Mouse (Mus musculus): ENCODE results near the gene Dusp14.

Dusp14 gene

DNA sequence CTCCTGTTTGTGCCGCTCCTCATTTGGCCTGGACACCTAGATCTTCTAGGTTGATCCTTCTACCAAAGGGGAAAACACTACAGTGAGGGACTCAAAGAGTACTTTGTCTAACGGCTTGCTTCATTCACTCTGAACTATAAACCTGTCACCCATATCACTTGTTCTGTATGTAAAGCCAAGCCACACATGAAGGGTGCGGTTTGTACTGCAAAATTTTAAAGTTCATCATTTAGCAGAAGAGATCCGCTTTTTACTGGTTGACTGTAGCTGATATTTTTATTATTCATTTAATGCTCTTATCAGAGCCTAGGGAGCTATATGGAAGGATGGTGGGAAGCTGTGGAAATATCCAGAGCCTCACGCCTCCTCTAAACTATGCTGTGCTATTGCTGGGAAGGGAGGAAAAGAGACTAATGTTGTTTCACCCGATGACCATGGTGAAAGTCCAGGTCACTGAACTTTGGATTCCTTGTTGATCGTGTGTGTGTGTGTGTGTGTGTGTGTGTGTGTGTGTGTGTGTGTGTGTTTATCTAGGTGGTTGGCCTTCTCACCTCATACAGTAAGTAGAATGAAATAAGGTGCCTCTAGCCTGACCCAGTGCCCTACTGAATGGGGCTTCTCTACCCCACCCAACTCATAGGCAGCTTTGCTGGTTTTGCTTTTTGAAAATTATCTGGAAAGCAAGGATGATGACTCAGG is 52.1 kb downstream of the Dusp14 start:
- DNase-seq (ENCODE audit: low read depth, low spot score): no peak

GRCm38 (mm10) chr11:84016147-84016809 is 52.8 kb downstream of the Dusp14 start:
- DNase-seq (ENCODE audit: low read depth, low spot score): no peak

DNA sequence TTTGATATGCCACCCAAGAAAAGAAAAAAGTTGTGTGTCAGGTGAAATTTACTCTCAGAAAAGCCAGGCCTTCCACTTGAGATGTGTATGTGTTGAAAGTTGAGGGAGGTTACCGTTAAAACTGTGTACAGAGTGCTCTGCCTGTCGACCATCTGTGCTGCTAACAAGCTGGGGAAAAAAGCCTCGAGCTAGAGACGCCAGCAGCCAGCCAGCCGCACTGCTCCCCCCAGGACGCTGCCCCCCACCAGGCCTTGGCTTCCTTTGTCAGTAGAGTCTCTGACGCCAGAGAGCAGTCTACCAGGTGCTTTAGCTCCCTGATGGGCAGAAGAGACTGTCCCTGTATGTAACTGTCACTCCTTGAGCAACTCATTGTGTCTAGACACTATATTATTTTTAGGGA is 56.0 kb downstream of the Dusp14 start:
- peak; percentile 8 for DNase-seq (ENCODE audit: low read depth, low spot score)

DNA sequence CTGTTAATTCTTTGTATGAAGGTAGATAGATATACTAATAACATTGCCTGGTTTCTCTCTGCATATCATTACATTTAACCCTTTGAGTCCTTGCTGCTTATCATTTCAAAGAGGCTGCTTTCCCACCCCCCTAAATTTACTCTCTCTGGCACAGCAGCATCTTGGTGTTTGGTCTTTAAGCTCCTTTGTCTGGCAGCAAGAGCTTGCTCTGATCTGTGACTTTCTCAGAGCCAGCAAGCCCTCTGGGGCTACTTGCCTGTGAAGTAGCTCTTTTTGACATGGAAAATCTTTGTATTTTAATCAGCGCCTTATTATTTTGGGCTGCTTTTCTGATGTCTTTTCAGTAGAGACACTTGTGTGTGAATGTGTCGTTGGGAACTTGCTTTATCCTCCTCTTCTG is 57.5 kb downstream of the Dusp14 start:
- DNase-seq (ENCODE audit: low read depth, low spot score): no peak

GRCm38 (mm10) chr11:84011050-84011449 is 58.0 kb downstream of the Dusp14 start:
- no peak for DNase-seq (ENCODE audit: low read depth, low spot score)

DNA sequence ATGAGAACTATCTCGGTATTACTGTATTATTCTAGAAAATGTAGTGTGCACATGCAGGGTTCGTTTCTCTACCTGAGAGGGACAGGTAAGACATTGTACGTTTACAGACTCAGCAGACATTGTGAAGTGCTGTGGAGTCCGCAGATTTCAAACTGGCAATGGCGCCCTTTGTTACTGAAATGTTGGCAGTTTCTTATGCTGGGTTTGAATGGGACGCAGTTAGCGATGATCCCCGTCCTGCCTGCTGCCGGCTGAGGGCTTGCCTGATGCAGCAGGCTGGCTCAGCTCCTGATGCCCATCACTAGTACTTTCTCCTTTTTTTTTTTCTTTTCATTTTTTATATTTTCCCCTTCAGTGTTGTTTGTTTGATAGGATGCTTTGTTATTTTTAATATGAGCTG is 58.6 kb downstream of the Dusp14 start:
- no peak for DNase-seq (ENCODE audit: low read depth, low spot score)

DNA sequence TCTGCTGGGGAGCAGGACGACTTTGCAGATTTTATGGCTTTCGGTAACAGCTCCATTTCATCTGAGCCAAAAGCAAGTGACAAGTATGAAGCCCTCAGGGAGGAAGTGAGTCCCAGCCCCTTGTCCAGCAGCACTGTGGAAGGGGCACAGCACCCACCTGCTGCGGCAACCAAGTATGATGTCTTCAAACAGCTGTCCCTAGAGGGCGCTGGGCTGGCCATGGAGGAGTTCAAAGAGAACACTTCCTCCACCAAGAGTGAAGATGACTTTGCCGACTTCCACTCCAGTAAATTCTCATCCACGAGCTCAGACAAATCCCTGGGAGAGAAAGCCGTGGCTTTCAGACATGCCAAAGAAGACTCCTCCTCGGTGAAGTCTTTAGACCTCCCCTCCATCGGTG is 60.1 kb downstream of the Dusp14 start:
- DNase-seq (ENCODE audit: low read depth, low spot score): peak; percentile 22

- DNase-seq (ENCODE audit: low read depth, low spot score): no peak
Observed at GRCm38 (mm10) chr11:84003986-84004385, 65.1 kb downstream of the Dusp14 start.

GRCm38 (mm10) chr11:84001257-84001656 is 67.8 kb downstream of the Dusp14 start:
- DNase-seq (ENCODE audit: low read depth, low spot score): peak; percentile 22

DNA sequence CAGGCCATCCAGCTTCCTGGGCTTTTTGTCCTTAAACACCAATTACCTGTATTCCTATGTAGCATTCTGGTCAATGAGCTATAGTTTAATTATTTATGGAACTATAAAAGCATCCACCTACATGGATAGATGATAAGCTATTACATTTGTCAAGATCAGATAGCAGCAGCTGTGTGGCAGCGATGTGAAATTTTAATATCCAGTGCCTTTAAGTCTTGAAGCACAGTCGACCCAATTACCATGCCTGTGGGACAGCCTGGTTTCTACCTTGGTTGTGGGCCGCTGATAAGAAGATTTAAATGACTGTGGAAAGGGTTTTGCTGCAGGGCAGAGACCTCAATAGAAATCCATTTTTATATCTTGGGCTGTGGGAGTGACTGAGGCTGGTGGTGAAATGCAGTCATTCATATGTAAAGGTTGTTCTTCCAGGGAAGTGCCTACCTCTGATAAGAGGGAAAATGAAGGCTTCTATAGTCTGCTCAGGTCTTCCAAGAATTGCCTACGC is 69.6 kb downstream of the Dusp14 start:
- DNase-seq (ENCODE audit: low read depth, low spot score): no peak

DNA sequence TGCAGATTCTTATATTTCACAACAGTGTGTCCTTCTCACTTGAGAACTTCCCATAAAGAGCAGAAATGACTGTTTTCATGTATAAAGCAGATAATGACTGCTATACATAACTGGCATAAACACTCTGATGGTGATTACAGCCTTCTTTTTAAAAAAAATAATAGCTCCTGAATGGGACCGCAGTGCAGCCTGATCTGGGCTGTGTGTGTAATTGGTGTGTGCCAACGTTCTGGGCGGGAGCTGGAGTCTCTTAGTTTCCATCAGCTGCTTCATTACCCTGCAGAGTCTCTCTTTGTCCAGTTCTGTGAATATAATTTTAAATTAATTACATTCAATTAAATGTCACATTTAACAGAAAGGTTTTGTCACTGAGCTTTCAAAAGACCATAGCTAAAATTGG is 70.1 kb downstream of the Dusp14 start:
- no peak for DNase-seq (ENCODE audit: low read depth, low spot score)
